Mouse (Mus musculus): ENCODE data around the gene Rtl8c. TPM values are rescaled to one million over a fixed set of nuclear protein-coding genes. Genes with fewer than 3 reads are reported as not detected.
"Not testable (repeated sequence)": the region's sequence is repeated elsewhere in the genome, so short reads cannot be mapped to it uniquely, and the experiment has no call there.

Rtl8c gene
- 7.5 and 13.1 TPM in 2 replicates for polyA plus RNA-seq (2012; rRNA removed)

GRCm38 (mm10) chrX:53607242-53608121 is at the start of gene Rtl8c:
Rtl8c (plus strand) TSS chrX:53608032.
- WGBS, result 23% methylated on average over 20 of the region's 20 CpGs
- no peak for DNase-seq (ENCODE audit: low read depth, low spot score)

- no peak for DNase-seq (ENCODE audit: low read depth, low spot score)
- WGBS, result 43% methylated on average over 1 of the region's 1 CpGs
These were observed 28.5 kb upstream of the Rtl8c start for GRCm38 (mm10) chrX:53579311-53579710.

- WGBS, result 34% methylated on average over 2 of the region's 4 CpGs
- DNase-seq (ENCODE audit: low read depth, low spot score), result not testable (repeated sequence)
These were observed 26.4 kb upstream of the Rtl8c start for GRCm38 (mm10) chrX:53581407-53581806.

- 86% methylated on average over 2 of the region's 4 CpGs for WGBS
These were observed 24.4 kb upstream of the Rtl8c start for GRCm38 (mm10) chrX:53583404-53583803.

DNA sequence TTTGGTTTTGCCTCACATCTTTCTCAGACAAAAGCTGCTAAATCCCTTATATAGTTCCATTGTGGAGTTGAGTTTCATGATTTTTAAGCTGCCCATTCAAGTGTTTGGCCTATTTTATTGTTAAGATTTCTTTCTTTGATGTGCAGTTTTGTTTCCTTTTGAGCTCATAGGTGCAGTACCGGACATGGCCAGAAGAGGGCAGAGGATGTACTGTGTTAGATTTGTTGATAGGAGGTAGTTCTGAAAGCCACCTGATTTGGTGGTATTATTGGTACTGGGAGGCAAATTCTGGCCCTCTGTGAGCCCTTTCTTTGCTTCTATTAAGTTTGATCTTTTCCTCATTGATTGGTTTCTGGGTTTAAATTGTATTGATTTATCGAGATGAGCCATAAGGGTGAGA is 7.8 kb upstream of the Rtl8c start:
- DNase-seq (ENCODE audit: low read depth, low spot score), result not testable (repeated sequence)
- WGBS, result 0% methylated on average over 1 of the region's 2 CpGs

More at GRCm38 (mm10) chrX:53583404-53583803, 24.4 kb upstream of the Rtl8c start:
- not testable (repeated sequence) for DNase-seq (ENCODE audit: low read depth, low spot score)

- not testable (repeated sequence) for DNase-seq (ENCODE audit: low read depth, low spot score)
- WGBS, result 26% methylated on average over 1 of the region's 1 CpGs
These were observed 1.7 kb upstream of the Rtl8c start for GRCm38 (mm10) chrX:53606176-53606575.

DNA sequence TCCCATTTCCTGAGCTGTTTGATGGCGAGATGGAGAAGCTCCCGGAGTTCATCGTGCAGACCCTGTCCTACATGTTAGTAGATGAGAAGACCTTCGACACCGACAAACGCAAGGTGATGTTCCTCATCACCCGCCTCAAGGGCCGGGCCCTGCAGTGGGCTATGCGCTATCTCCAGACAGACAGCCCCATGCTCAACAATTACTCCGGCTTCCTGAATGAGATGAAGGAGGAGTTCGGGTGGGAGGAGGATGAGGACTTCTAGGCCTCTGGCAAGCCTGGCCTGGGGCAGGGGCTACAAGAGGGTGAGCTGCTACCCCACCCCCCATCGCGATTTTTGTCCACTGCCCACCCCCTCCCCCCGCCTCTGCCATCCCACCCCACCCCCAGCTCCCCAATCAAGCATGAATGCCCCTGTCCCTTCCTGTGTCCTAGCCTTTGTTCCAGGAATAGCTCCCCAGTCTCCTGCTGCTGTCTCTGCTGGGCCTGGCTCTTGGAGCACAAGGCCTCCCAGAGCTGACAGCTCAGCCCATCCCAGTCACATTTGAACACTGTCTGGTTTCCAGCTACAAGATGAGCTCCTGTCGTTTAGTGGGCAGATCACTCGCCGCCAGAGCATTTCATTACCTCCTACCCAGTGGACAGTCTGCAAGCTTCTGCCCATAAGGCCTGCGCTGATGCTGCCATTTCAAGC is 436 bp downstream of the Rtl8c start:
- DNase-seq (ENCODE audit: low read depth, low spot score), result no peak
- WGBS, result 34% methylated on average over 15 of the region's 18 CpGs

DNA sequence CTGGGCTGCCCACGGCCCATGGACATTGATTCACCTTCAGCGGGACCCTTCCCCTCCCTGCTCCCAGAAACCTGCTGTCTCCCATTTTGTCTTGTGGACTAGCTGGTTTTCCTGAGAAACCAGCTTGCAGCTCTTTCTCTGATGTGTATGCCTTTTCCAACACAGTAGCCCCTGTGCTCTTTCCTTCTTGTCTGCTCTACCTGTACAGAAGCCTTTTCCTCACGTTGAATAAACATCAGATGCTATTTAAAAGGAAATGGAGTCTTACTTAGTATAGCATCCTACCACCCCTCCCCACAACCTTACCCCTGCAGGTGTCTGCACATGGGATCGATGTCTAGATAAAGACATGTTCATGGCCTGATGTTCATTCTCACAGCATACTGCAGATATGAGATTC is 1.0 kb downstream of the Rtl8c start, which contains the start of gene Gm14597:
TSS of gene Gm14597 (minus strand) at position 101 of the 400 bp plus-strand sequence.
- DNase-seq (ENCODE audit: low read depth, low spot score), result not testable (repeated sequence)
- whole genome bisulfite sequencing, result 80% methylated on average over 3 of the region's 4 CpGs

DNA sequence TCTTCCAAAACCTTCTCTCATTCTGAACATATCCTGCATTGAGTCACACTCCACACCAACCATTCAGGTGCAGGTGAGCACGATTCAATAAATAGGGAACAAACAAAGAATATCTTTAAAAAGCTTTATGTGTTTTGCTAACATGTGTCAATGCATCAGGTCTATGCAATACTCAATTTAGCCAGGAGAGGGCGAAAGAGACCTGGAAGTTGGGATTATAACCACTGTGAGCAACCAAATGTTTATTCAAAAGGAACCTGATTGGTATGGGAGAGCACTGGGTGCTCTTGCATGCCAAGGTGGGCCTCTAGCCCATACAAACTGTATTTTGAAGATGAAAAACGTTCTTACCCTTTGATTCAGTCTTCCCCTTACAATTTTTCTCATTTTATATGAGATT is 2.7 kb downstream of the Rtl8c start:
- 0% methylated on average over 3 of the region's 3 CpGs for WGBS

DNA sequence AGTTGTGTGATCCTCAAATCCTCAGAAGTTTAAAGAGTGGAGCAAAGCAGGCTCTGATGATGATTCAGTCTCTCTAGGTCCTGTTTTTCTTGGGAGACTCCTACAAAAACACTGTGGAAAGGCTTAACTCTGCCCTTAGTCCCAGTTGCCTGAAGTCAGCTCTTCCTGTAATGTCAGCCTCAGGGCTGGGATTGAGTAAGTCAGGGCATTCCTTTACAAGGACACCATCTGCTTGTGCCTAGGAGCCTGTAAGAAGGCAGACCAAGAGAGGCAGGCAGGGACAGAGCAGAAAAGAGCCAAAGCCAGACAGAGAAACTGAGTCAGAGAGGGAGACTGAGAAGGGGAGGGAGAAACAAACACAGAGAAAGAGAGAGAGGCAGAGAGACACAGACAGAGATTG is 3.6 kb downstream of the Rtl8c start:
- not testable (repeated sequence) for DNase-seq (ENCODE audit: low read depth, low spot score)

More for the DNA sequence above, 2.7 kb downstream of the Rtl8c start:
- peak; percentile 22 for DNase-seq (ENCODE audit: low read depth, low spot score)

DNA sequence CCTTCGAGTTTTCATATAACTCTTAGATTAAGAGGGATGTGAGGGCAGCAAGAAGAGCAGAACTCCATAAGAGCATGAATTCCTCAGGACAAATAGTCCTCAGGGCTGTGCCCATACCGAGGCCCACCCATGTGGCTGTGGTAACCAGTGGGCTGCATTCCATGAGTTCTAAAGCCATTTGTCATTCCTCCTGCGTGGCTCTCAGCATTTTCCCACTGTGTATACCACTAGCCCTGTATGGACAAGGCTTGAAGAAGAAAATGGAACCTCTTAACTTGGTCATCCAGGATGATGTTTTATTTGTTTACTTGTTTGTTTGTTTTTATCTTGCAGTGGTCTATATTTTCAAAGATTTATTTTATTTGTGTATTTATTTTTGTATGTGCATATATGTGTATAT is 30.3 kb downstream of the Rtl8c start:
- 49% methylated on average over 3 of the region's 3 CpGs for WGBS
- DNase-seq (ENCODE audit: low read depth, low spot score), result not testable (repeated sequence)

- DNase-seq (ENCODE audit: low read depth, low spot score), result not testable (repeated sequence)
- WGBS, result 75% methylated on average over 4 of the region's 4 CpGs
These were observed 34.8 kb downstream of the Rtl8c start for GRCm38 (mm10) chrX:53642604-53642979.

DNA sequence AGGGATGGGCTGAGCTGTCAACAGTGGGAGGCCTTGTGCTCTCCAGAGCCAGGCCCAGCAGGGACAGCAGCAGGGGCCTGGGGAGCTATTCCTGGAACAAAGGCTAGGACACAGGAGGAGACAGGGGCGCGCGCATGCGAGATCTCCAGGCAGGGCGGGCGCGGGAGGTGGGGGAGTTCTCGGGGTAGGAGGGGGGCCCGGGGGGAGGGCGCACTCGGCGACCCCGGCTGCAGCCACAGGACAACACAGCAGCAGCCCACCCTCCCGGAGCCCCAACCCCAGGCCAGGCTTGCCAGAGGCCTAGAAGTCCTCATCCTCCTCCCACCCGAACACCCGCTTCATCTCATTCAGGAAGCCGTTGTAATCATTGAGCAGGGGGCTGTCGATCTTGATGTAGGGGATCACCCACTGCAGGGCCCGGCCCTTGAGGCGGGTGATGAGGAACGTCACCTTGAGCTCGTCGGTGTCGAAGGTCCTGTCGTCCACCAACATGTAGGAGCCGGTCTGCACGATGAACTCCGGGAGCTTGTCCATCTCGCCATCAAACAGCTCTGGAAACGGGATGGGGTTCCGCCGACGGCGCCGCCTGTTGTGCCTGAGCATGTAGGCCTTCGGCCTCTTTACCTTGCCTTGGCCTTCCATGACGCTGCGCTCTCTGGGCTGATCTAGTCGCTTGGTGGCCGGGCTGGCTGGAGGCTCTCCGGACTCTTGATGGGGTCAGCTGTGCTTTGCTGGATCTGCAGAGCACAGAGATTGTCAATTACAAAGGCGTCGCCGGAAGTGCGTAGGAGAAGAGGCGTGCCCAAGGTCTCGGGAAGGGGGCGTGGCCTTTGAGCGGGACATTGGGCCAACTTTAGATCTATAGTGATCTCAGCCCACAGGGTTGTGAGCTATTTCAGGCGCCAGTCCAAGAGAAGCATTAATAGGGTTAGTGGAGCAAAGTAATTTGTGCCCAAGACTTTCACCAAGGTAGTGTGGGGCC is 35.4 kb downstream of the Rtl8c start, which contains the start of gene Rtl8a:
TSS of gene Rtl8a (minus strand) at position 703 of the 982 bp plus-strand sequence.
- WGBS, result 19% methylated on average over 14 of the region's 50 CpGs
- peak; percentile 7 for DNase-seq (ENCODE audit: low read depth, low spot score)

DNA sequence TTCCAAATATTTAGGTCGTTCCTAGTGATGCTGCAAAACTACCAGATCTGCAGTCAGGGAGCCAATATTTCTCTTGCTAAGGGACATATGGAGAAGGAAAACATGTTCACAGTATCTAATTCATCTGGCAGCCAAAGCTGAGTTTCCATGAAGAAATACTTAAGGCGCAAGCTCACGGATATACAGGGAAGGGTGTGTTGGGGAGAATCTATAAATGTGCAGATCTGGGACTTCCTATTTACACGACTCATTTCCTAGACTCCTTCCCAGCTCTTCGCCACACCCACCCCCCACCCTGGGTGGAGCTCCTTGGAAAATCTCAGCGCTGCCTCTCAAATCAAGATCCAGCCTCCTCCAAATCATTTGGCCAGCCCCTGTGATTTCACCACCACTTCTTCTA is 38.1 kb downstream of the Rtl8c start:
- DNase-seq (ENCODE audit: low read depth, low spot score), result no peak
- WGBS, result 54% methylated on average over 6 of the region's 6 CpGs

DNA sequence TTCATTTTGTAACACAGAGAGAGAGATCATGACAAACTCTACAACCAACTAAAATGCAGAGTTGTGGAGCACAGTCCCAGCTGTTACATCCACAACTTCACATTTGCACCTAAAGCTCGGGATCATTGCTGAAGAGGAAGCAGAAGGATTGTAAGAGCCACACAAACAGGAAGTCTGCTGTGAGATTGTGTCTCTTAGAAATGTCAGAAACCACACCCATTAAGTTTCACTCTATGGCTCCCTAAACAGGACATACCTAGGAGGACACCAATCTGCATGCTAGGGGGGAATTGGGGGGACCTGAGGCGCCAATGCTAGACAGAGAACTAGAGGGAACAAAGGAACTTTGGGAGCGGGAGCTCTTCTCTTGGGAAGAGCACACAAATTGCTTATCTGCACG is 45.1 kb downstream of the Rtl8c start:
- 61% methylated on average over 4 of the region's 4 CpGs for WGBS
- not testable (repeated sequence) for DNase-seq (ENCODE audit: low read depth, low spot score)

Other genes with a start within 250 kb of the Rtl8c start
- 2.3 and 3.5 TPM in 2 replicates for gene Mospd1, start 237.5 kb upstream of the Rtl8c start, polyA plus RNA-seq (2012; rRNA removed)
- not detected in 2 replicates for gene Etd, start 173.1 kb upstream of the Rtl8c start, polyA plus RNA-seq (2012; rRNA removed)
- gene Gm14597, start 947 bp downstream of the Rtl8c start, polyA plus RNA-seq (2012; rRNA removed), result not detected in 2 replicates
- 39.8 and 43.3 TPM in 2 replicates for gene Rtl8a, start 35.6 kb downstream of the Rtl8c start, polyA plus RNA-seq (2012; rRNA removed)
- gene Rtl8b, start 62.4 kb downstream of the Rtl8c start, polyA plus RNA-seq (2012; rRNA removed), result 35.6 and 43.6 TPM in 2 replicates
- gene 4930502E18Rik, start 116.8 kb downstream of the Rtl8c start, polyA plus RNA-seq (2012; rRNA removed), result not detected in 2 replicates
- gene 1700013H16Rik, start 149.8 kb downstream of the Rtl8c start, polyA plus RNA-seq (2012; rRNA removed), result not detected in 2 replicates
- gene Zfp36l3, start 168.4 kb downstream of the Rtl8c start, polyA plus RNA-seq (2012; rRNA removed), result 0.11 TPM in 1 of 2 replicates, not detected in the other
- gene Xlr, start 189.7 kb downstream of the Rtl8c start, polyA plus RNA-seq (2012; rRNA removed), result 0.25 TPM in 1 of 2 replicates, not detected in the other

Measured in large intestine, adult 2 months (tissue).